8 mouse cellular contexts compared by ENCODE assay signal in the genomic region with DNA sequence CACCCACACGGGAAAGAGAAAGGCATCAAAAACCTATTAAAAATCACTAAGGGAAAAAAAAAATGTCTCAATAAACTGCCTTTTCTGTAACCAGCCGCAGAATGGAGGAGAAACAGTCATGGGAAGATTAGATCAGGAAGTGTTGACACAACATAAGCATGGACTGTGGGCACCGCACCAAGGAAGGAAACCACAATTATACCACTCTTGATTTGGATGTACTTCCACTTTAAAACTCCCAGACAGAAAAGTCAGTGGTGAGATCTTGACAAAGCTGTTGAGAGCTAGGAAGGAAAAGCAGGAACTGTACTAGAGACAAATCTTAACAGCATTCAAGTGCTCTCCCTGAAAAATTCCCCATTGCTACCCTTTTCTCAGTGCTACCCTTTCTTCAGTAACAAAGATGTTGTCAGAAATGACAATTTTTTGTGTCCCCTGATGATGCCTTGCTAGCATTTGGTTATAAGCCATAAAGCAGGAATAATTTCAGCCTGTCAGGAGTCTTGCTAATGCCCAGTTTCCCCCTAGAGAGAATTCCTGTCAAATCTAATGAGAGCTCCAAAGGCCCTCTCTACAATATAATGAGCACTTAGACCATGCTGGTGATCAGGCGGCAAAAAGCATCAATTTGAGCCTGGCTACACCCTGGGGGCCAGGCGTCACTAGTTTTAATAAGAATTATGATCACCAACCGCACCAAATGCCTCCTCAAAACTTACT. TPM values are rescaled to one million over a fixed set of nuclear protein-coding genes. Genes with fewer than 3 reads are reported as not detected.
DNase-seq lines count a peak whose midpoint lies in the region; ATAC-seq and TF ChIP-seq lines count a peak whose summit lies in the region.

No protein-coding gene starts in this region.

- H3K27ac ChIP-seq in liver, postnatal 0 days (ENCODE audit: low read depth): no peak overlapping the region
- no peak overlapping the region for H3K27ac ChIP-seq in liver, embryonic 11.5 days (ENCODE audit: low read depth, low read length)
- H3K27ac ChIP-seq in forebrain, embryonic 13.5 days: 0 out of 2 replicates have a peak overlapping the region, but pooled peaks have one; percentile 6
- H3K27ac ChIP-seq in neural tube, embryonic 14.5 days (ENCODE audit: low read depth, low read length): no peak overlapping the region

- no peak for ATAC-seq in liver, postnatal 0 days
- no peak for ATAC-seq in liver, embryonic 11.5 days (replicated peaks; ENCODE audit: low FRiP score)
- no peak for ATAC-seq in forebrain, embryonic 13.5 days
- ATAC-seq in neural tube, embryonic 14.5 days (ENCODE audit: low read depth): no peak
- no peak for ATAC-seq in erythroid progenitor cell, adult 5-6 weeks (replicated peaks; ENCODE audit: low FRiP score, poor library complexity, severe bottlenecking)

- no peak for TF ChIP-seq EP300 in liver, postnatal 0 days (IDR thresholded peaks at IDR 0.05; ENCODE audit: low read depth)

- H3K4me3 ChIP-seq in liver, postnatal 0 days (ENCODE audit: low read depth, low read length): 0 out of 2 replicates have a peak overlapping the region, but pooled peaks have one; percentile 3
- H3K4me3 ChIP-seq in liver, embryonic 11.5 days (ENCODE audit: low read depth, low read length): no peak overlapping the region
- H3K4me3 ChIP-seq in forebrain, embryonic 13.5 days: peak overlapping the region; percentile 81
- H3K4me3 ChIP-seq in neural tube, embryonic 14.5 days (ENCODE audit: low read depth, low read length): peak overlapping the region; percentile 11; the same call in 1 of the 2 replicates

- no peaks in the 10 kb centered on the region for H3K27me3 ChIP-seq in liver, postnatal 0 days (ENCODE audit: insufficient read depth, low read length)
- no peaks in the 10 kb centered on the region for H3K27me3 ChIP-seq in liver, embryonic 11.5 days (replicated peaks; ENCODE audit: control insufficient read depth, insufficient read depth, low read length)
- H3K27me3 ChIP-seq in forebrain, embryonic 13.5 days: no peaks in the 10 kb centered on the region
- H3K27me3 ChIP-seq in neural tube, embryonic 14.5 days (ENCODE audit: control insufficient read depth, insufficient read depth, low read length): no peaks in the 10 kb centered on the region

- DNase-seq in liver, postnatal 0 days: no peak
- no peak for DNase-seq in liver, embryonic 11.5 days (ENCODE audit: low spot score)
- peak; percentile 63 to 73 for DNase-seq in lung, adult 18-20 months
- DNase-seq in adrenal gland, postnatal 14 days: no peak
- DNase-seq in embryo, embryonic 10.5 days (ENCODE audit: low spot score): no peak

- peak overlapping the region; percentile 80 for H3K4me2 ChIP-seq in liver, postnatal 0 days (ENCODE audit: low read depth, low read length)
- no peak overlapping the region for H3K4me2 ChIP-seq in liver, embryonic 11.5 days
- H3K4me2 ChIP-seq in forebrain, embryonic 13.5 days: peak overlapping the region; percentile 63
- H3K4me2 ChIP-seq in neural tube, embryonic 14.5 days (ENCODE audit: low read depth, low read length): peak overlapping the region; percentile 78

- 53% methylated on average over 6 of the region's 6 CpGs for WGBS in liver, postnatal 0 days (ENCODE audit: insufficient replicate concordance)
- 63% methylated on average over 6 of the region's 6 CpGs for WGBS in liver, embryonic 11.5 days
- WGBS in forebrain, embryonic 13.5 days: 23% methylated on average over 6 of the region's 6 CpGs
- WGBS in neural tube, embryonic 14.5 days: 29% methylated on average over 6 of the region's 6 CpGs

- TF ChIP-seq CTCF in liver, postnatal 0 days (IDR thresholded peaks at IDR 0.05; ENCODE audit: low read depth): no peak

- peaks cover 12% of the 10 kb centered on the region for H3K4me1 ChIP-seq in liver, postnatal 0 days (ENCODE audit: insufficient read depth)
- H3K4me1 ChIP-seq in liver, embryonic 11.5 days (replicated peaks; ENCODE audit: control insufficient read depth, insufficient read depth, low read length): peaks cover 18% of the 10 kb centered on the region
- H3K4me1 ChIP-seq in forebrain, embryonic 13.5 days: peaks cover 68% of the 10 kb centered on the region
- H3K4me1 ChIP-seq in neural tube, embryonic 14.5 days (ENCODE audit: control insufficient read depth, insufficient read depth, low read length): peaks cover 21% of the 10 kb centered on the region

- H3K9me3 ChIP-seq in liver, postnatal 0 days (ENCODE audit: low read length): no peaks in the 10 kb centered on the region
- no peaks in the 10 kb centered on the region for H3K9me3 ChIP-seq in liver, embryonic 11.5 days (ENCODE audit: control insufficient read depth, low read length)
- no peaks in the 10 kb centered on the region for H3K9me3 ChIP-seq in forebrain, embryonic 13.5 days (replicated peaks)
- no peaks in the 10 kb centered on the region for H3K9me3 ChIP-seq in neural tube, embryonic 14.5 days (ENCODE audit: control insufficient read depth, low read length)

- no peak overlapping the region for H3K9ac ChIP-seq in liver, postnatal 0 days (replicated peaks)
- no peak overlapping the region for H3K9ac ChIP-seq in liver, embryonic 11.5 days (ENCODE audit: low read depth, low read length)
- H3K9ac ChIP-seq in forebrain, embryonic 13.5 days: peak overlapping the region; percentile 17; the same call in 1 of the 2 replicates
- no peak overlapping the region for H3K9ac ChIP-seq in neural tube, embryonic 14.5 days (replicated peaks; ENCODE audit: low read depth, low read length)

- peaks cover 10% of the 10 kb centered on the region; the same call in 1 of the 2 replicates for H3K36me3 ChIP-seq in liver, postnatal 0 days (replicated peaks; ENCODE audit: insufficient read depth, low read length)
- H3K36me3 ChIP-seq in liver, embryonic 11.5 days (ENCODE audit: control insufficient read depth, insufficient read depth, low read length): no peaks in the 10 kb centered on the region; the same call in 1 of the 2 replicates
- peaks cover 29% of the 10 kb centered on the region for H3K36me3 ChIP-seq in forebrain, embryonic 13.5 days (ENCODE audit: poor library complexity, severe bottlenecking)
- no peaks in the 10 kb centered on the region for H3K36me3 ChIP-seq in neural tube, embryonic 14.5 days (ENCODE audit: control insufficient read depth, insufficient read depth, low read length)

RNA-seq across cellular contexts. Expression of gene Tle1, which starts 5.4 kb away (rescaled TPM):
- polyA plus RNA-seq in liver, postnatal 0 days (2015; fragmentation: Nextera tagmentation; extraction: Ambion mirVana): 20.3 and 21.2 TPM in 2 replicates
- 17.0 and 18.2 TPM in 2 replicates for polyA plus RNA-seq in liver, embryonic 11.5 days (2014; fragmentation: Nextera tagmentation; extraction: Ambion mirVana)
- polyA plus RNA-seq in forebrain, embryonic 13.5 days (2015; fragmentation: Nextera tagmentation; extraction: Ambion mirVana): 37.5 and 41.4 TPM in 2 replicates
- polyA plus RNA-seq in neural tube, embryonic 14.5 days (2014; fragmentation: Nextera tagmentation; extraction: Ambion mirVana): 29.8 and 35.1 TPM in 2 replicates
- 45.7 and 47.0 TPM in 2 replicates for total RNA-seq in adrenal gland, postnatal 14 days (2021)
- 2.5 and 4.6 TPM in 2 replicates for total RNA-seq in erythroid progenitor cell, adult 5-6 weeks (2015; ENCODE audit: low replicate concordance)
- total RNA-seq in erythroid progenitor cell, adult 5-6 weeks (2017; ENCODE audit: low replicate concordance): 1.4 and 1.8 TPM in 2 replicates

Comparison
In these comparisons a context has a peak if more than half of its experiments do, and no peak if none do; other contexts are left out.
1. DNase-seq: peak in lung, adult 18-20 months (2 of 2); none in liver, postnatal 0 days (single experiment), liver, embryonic 11.5 days (single experiment), adrenal gland, postnatal 14 days (single experiment) and embryo, embryonic 10.5 days (single experiment).